Mouse (Mus musculus): ENCODE results near the gene Cd8b1. TPM values are rescaled to one million over a fixed set of nuclear protein-coding genes. Genes with fewer than 3 reads are reported as not detected.
"Not testable (repeated sequence)": the region's sequence is repeated elsewhere in the genome, so short reads cannot be mapped to it uniquely, and the experiment has no call there.

Cd8b1 gene
- polyA plus RNA-seq, 1 experiment: not detected

DNA sequence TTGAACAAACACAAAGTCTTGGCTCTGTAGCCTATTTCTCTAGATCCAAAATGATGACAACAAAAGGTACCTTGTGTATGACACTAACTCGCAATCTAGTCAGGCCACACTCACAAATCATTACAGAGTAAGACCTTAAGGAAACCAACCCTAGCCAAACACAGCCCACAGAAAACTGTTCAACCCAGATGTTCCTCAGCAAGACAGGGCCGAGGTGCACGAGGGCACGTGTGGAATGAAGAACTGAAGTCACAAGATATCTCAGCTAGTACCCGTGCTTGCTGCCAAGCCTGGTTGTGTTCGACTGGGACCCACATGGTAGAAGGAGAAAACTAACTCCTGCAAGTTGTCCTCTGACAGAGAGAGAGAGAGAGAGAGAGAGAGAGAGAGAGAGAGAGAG is 7.3 kb downstream of the Cd8b1 start:
- DNase-seq (ENCODE audit: low read depth): no peak

DNA sequence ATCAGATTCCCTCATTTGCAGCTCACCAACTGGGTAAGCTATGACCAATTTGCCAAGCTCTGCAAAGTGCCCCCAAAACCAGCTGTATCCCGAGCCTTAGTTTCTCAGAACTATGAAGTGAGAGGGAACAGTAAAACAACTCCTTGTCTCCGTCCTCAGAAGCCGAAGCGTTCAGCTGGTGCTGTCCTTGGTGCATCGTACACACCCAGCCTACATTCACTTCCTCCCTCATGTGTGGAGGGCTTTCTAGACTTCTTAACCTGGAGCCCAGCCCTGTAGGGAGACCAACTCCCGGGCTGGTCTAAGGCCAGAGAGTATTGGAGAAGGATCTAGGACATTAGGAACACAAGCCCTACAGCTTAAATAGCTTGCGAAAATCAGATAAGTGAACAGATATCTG is 7.9 kb downstream of the Cd8b1 start:
- DNase-seq (ENCODE audit: low read depth): no peak
- no peak for TF ChIP-seq CTCF (IDR thresholded peaks at IDR 0.05; ENCODE audit: borderline replicate concordance, extremely low read depth, insufficient read depth, insufficient read length)
- TF ChIP-seq POLR2A (IDR thresholded peaks at IDR 0.05; ENCODE audit: borderline replicate concordance, extremely low read depth, insufficient read depth, insufficient read length, poor library complexity, severe bottlenecking): no peak

More for the DNA sequence above, 7.3 kb downstream of the Cd8b1 start:
- no peak for TF ChIP-seq CTCF (IDR thresholded peaks at IDR 0.05; ENCODE audit: borderline replicate concordance, extremely low read depth, insufficient read depth, insufficient read length)
- no peak for TF ChIP-seq POLR2A (IDR thresholded peaks at IDR 0.05; ENCODE audit: borderline replicate concordance, extremely low read depth, insufficient read depth, insufficient read length, poor library complexity, severe bottlenecking)

DNA sequence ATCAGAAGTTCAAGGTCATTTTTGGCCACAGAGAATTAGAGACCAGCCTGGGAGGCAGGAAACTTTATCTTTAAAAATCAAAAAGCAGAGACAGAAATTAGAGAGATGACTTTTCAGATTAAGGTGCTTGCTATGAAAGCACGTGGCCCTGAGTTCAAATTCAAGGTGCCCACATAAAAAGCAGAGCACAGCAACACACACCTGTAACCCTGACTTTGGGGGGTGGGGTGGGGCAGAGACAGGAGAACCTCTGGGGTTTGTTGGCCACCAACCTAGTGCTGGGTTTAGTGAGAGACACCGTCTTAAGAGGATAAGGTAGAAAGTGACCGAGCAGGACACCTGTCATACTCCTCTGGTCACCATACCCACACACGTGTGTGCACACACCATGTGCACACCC is 8.9 kb downstream of the Cd8b1 start:
- not testable (repeated sequence) for DNase-seq (ENCODE audit: low read depth)

DNA sequence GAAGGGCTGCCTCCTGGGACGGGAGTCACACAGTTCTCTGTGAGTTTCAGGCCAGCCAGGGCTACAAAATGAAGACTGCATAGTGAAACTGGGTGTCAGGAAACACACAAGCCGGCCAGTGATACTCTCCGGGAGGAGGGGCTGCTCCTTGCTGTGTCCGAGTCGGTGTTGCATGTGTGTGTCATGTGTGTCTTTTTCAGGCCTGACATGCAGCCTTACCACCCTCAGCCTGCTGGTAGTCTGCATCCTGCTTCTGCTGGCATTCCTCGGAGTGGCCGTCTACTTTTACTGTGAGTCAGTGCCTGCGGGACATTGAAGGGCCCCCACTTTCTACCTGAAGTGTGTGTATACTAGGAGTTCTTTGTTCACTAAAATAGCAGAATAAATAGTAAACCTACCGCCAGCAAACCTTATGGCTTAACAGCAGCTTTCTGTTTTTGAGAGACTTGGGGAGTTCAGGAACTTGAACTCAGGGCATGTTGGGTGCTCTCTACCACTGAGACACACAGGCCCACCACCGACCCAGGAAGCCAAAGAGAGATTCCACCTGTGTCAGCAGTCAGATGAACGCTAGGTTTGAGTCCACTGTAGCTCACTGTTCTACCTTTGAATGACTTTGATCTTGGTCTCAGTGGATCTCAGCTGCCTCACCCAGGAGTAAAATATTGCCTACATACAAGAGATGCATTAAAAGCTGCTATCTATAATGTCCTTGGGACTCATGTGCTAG is 9.8 kb downstream of the Cd8b1 start:
- TF ChIP-seq POLR2A (IDR thresholded peaks at IDR 0.05; ENCODE audit: borderline replicate concordance, extremely low read depth, insufficient read depth, insufficient read length, poor library complexity, severe bottlenecking): no peak
- no peak for TF ChIP-seq CTCF (IDR thresholded peaks at IDR 0.05; ENCODE audit: borderline replicate concordance, extremely low read depth, insufficient read depth, insufficient read length)
- no peak for DNase-seq (ENCODE audit: low read depth)

DNA sequence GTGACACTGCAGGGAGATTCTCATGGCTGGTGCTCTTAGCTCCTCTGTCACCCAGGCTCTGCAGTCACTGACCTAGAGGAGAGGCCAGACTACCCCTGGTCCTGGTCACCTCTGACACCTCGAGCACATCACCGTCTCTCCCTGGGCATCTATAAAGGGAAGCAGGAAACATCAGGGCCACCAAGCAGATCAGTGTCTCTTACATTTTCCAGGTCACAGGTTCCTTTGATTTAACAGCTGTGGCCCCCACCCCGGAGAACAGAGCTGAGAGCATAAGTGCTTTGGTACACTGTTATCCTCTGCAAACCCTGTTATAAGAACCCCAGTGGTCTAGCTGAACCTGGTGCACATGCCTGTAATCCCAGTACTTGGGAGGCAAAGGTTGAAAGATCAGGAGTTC is 10.4 kb downstream of the Cd8b1 start:
- TF ChIP-seq POLR2A (IDR thresholded peaks at IDR 0.05; ENCODE audit: borderline replicate concordance, extremely low read depth, insufficient read depth, insufficient read length, poor library complexity, severe bottlenecking) (no peak), CTCF (IDR thresholded peaks at IDR 0.05; ENCODE audit: borderline replicate concordance, extremely low read depth, insufficient read depth, insufficient read length) (no peak)
- DNase-seq (ENCODE audit: low read depth): no peak

DNA sequence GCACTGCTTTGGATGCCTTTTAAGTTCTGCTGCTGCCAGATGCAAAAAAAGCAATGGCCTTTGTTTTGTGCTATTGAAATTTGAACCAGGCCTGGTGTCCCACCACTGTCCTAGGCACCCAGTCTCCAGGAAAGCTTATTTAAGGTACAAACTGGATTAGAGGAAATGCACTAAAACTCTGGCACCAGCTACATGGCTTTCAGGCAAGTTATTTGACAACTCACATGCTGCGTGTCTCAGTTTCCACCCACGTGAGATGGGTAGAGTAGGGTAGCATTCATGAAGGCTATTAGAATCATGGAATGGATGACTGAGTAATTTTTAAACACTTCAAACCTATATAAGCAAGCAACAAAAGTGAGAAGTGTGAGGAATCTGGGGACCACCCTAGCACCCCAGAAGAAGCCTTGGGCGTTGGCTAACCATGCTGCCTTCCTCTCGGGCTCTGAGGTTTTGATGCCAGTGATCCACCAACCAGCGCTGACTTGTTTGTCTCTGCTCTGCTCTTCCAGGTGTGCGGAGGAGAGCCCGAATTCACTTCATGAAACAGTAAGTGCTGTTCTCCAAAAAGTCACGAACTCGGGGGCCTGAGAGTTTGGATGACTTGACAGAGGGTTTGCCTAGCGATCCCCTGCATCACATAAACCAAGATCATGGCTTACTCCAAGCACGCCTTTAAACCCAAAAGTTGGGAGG is 11.1 kb downstream of the Cd8b1 start:
- DNase-seq (ENCODE audit: low read depth): no peak
- TF ChIP-seq POLR2A (IDR thresholded peaks at IDR 0.05; ENCODE audit: borderline replicate concordance, extremely low read depth, insufficient read depth, insufficient read length, poor library complexity, severe bottlenecking) (no peak), CTCF (IDR thresholded peaks at IDR 0.05; ENCODE audit: borderline replicate concordance, extremely low read depth, insufficient read depth, insufficient read length) (no peak)

DNA sequence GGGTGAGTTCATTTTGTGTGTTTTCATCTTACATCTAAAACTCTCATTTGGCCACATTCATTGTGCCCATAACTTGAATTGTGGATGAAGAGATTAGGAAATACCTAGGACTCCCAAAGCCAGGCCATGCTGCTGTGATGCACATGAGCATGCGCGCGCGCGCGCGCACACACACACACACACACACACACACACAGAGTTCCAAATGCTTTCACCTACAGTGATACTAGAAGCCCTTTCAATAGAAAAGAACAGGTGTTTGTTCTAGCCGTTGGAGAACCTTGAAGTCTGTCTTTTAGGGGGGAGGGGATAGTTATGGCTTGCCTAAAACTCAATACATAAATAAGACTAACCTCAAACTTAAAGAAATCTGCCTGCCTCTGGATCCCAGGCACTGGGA is 15.1 kb downstream of the Cd8b1 start:
- DNase-seq (ENCODE audit: low read depth): no peak
- TF ChIP-seq POLR2A (IDR thresholded peaks at IDR 0.05; ENCODE audit: borderline replicate concordance, extremely low read depth, insufficient read depth, insufficient read length, poor library complexity, severe bottlenecking): no peak
- no peak for TF ChIP-seq CTCF (IDR thresholded peaks at IDR 0.05; ENCODE audit: borderline replicate concordance, extremely low read depth, insufficient read depth, insufficient read length)

DNA sequence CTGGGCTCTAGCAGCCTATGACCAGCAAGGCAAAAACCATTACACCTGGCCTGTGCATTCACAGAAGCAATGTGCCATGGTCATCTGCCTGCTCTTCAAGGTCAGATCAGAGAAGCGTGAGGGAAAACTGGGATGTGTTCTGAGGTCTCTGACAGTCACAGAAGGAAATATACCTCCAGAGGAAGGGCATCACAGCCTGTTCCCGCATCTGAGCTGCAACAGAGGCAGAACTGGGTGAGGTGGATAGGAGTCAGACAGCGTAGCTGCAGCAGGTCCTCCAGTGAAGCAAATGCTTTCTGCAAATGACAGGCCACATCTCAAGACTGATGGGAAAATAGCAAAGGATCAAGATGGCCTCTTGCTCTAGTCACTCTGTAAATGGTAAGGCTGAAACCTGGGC is 16.4 kb downstream of the Cd8b1 start:
- TF ChIP-seq POLR2A (IDR thresholded peaks at IDR 0.05; ENCODE audit: borderline replicate concordance, extremely low read depth, insufficient read depth, insufficient read length, poor library complexity, severe bottlenecking) (no peak), CTCF (IDR thresholded peaks at IDR 0.05; ENCODE audit: borderline replicate concordance, extremely low read depth, insufficient read depth, insufficient read length) (no peak)

DNA sequence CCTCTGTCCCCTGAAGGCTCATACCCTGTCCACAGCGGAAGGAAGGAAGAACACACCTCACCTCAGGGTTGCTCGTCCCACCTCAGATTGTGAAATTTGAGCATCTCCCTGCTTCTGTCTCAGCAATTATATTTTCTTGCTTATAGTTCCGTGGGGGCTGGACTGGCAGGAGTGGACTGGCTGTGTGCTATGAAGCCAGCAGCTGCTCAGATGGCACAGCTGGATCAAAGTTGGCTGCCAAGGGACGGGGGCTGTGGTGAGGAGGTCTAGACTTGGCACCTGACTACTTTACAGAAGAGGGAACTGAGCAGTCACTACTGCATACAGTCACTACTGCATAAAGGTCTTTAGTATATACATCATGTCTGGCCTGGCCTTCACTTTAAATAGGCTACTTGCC is 16.8 kb downstream of the Cd8b1 start:
- no peak for TF ChIP-seq CTCF (IDR thresholded peaks at IDR 0.05; ENCODE audit: borderline replicate concordance, extremely low read depth, insufficient read depth, insufficient read length)
- no peak for TF ChIP-seq POLR2A (IDR thresholded peaks at IDR 0.05; ENCODE audit: borderline replicate concordance, extremely low read depth, insufficient read depth, insufficient read length, poor library complexity, severe bottlenecking)
- no peak for DNase-seq (ENCODE audit: low read depth)

More for the DNA sequence above, 16.4 kb downstream of the Cd8b1 start:
- no peak for DNase-seq (ENCODE audit: low read depth)

DNA sequence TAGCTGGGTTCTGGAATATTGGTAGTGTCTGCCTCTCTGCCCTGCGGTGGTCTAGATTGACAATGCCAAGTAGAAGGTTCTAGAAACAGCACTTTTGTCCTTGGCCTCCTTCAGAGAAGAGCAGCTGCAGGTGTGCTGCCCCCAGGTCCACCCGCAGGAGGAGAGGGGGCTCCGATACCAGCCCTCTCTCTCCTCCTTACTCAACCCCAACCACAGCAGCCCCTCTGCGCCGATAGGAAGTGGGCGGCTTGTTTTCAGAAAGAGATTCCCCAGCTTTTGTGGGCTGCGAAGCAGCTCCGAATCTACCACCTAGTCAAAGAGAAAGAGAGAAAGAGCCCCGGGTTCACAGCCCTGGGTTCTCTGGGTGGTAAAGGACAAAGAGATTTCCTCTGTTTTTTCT is 18.6 kb downstream of the Cd8b1 start:
- TF ChIP-seq POLR2A (IDR thresholded peaks at IDR 0.05; ENCODE audit: borderline replicate concordance, extremely low read depth, insufficient read depth, insufficient read length, poor library complexity, severe bottlenecking) (no peak), CTCF (IDR thresholded peaks at IDR 0.05; ENCODE audit: borderline replicate concordance, extremely low read depth, insufficient read depth, insufficient read length) (no peak)

DNA sequence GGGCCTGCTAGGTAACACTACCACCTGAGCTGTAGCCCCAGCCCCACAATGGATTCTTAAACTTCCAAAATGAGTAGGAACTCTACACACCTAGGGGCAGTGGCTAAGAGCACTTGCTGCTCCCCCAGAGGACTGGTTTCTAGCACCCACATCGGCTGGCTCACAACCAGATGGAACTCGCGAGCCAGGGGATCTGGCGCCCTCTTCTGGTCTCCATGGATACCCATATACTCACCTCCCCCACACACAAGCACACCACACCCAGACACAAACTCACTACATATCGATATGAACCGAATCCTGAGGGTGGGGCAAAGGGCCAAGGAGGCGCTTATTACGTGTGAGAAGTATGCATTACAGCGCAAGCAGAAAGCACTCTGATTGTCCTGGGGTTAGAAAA is 25.4 kb downstream of the Cd8b1 start:
- TF ChIP-seq POLR2A (IDR thresholded peaks at IDR 0.05; ENCODE audit: borderline replicate concordance, extremely low read depth, insufficient read depth, insufficient read length, poor library complexity, severe bottlenecking): no peak
- TF ChIP-seq CTCF (IDR thresholded peaks at IDR 0.05; ENCODE audit: borderline replicate concordance, extremely low read depth, insufficient read depth, insufficient read length): no peak
- no peak for DNase-seq (ENCODE audit: low read depth)

More for the DNA sequence above, 18.6 kb downstream of the Cd8b1 start:
- DNase-seq (ENCODE audit: low read depth): no peak

DNA sequence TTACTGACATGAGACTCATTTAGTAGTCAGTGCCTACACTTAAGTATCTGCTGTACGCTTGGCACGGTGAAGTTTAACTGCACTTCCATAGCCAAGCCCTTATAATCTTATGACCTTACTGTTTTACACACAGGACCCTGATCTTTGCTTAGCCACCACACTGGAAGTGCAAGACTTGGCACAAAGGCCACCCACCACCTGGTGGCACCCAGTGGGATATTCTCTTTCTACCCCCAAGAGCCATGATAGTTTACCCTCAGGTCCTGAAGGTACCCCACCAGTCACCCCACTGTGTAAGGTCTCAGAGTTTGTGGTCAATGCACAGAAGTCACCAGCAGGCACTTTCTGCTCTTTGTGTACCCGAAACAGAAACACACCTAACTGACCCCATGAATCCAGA is 28.6 kb downstream of the Cd8b1 start:
- TF ChIP-seq POLR2A (IDR thresholded peaks at IDR 0.05; ENCODE audit: borderline replicate concordance, extremely low read depth, insufficient read depth, insufficient read length, poor library complexity, severe bottlenecking): no peak
- TF ChIP-seq CTCF (IDR thresholded peaks at IDR 0.05; ENCODE audit: borderline replicate concordance, extremely low read depth, insufficient read depth, insufficient read length): no peak
- no peak for DNase-seq (ENCODE audit: low read depth)

All from brain, embryonic 14.5 days (tissue).